Mouse (Mus musculus): ENCODE data around the gene Ermp1.

DNA sequence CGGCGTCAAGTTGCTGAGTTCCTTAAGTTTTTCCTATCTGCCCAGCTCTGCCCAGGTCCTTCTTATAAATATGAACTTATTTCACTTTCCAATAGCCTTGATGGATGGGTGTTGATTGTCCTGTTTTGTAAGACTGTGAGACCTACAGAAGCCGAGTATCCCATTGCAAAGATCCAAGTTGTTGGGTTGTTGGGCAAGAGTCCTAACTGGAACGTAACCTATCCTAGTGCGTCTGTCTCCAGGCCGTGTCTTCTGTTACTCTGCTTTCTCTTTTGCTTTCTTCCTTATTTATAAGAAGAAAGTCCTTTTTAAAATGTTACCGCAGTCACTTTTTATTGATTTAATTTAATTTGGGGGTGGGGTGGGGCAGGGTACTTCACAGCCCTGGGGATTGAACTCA, 26.7 kb upstream of the Ermp1 start:
- TF ChIP-seq TAL1 (IDR thresholded peaks at IDR 0.05; ENCODE audit: low read length) (no peak), GATA1 (IDR thresholded peaks at IDR 0.05; ENCODE audit: low read length) (no peak)

All from erythroblast, embryonic 14.5 days (primary cell).